Mouse (Mus musculus) embryonic facial prominence, embryonic 11.5 days (tissue): ENCODE results near the gene Slc35f1. TPM values are rescaled to one million over a fixed set of nuclear protein-coding genes. Genes with fewer than 3 reads are reported as not detected.

Source experiments
- ATAC-seq: fragments of 200-750 bp; cut with Nextera tagmentation; replicated peaks from 2 replicates; pipeline ENCODE4 v1.8.0; 2017; ENCODE audit warnings: low read depth; ENCODE audit not compliant: insufficient number of reproducible peaks, low FRiP score, low TSS enrichment
- DNase-seq: peaks from one replicate; pipeline ENCODE4 v3.0.0-alpha.2; 2015; ENCODE audit warnings: low spot score
- H3K27ac ChIP-seq: fragments of 300-500 bp; sonication (generic); replicated peaks from 2 replicates; pipeline ENCODE4 v1.5.1; 2014; ENCODE audit warnings: mild to moderate bottlenecking, low read depth, low read length, control low read depth
- H3K27me3 ChIP-seq: fragments of 300-500 bp; sonication (generic); 2 replicates; pipeline ENCODE4 v1.6.1; 2014; ENCODE audit warnings: mild to moderate bottlenecking, low read length, moderate library complexity, mixed read lengths; ENCODE audit not compliant: control insufficient read depth, insufficient read depth
- H3K36me3 ChIP-seq: fragments of 300-500 bp; sonication (generic); replicated peaks from 2 replicates; pipeline ENCODE4 v1.6.1; 2014; ENCODE audit warnings: low read depth, mild to moderate bottlenecking, low read length, moderate library complexity, mixed read lengths; ENCODE audit not compliant: control insufficient read depth, insufficient read depth
- H3K4me1 ChIP-seq: fragments of 300-500 bp; sonication (generic); 2 replicates; pipeline ENCODE4 v1.6.1; 2014; ENCODE audit warnings: low read length, mixed read lengths; ENCODE audit not compliant: control insufficient read depth, insufficient read depth
- H3K4me2 ChIP-seq: fragments of 300-500 bp; sonication (generic); 2 replicates; pipeline ENCODE4 v1.6.1; 2014; ENCODE audit warnings: low read depth, mild to moderate bottlenecking, control low read depth, low read length, moderate library complexity
- H3K4me3 ChIP-seq: fragments of 300-500 bp; sonication (generic); 2 replicates; pipeline ENCODE4 v1.5.1; 2014; ENCODE audit warnings: low read depth, low read length, control low read depth
- H3K9ac ChIP-seq: fragments of 300-500 bp; sonication (generic); replicated peaks from 2 replicates; pipeline ENCODE4 v1.6.1; 2014; ENCODE audit warnings: mild to moderate bottlenecking, control low read depth, low read length
- H3K9me3 ChIP-seq: fragments of 300-500 bp; sonication (generic); replicated peaks from 2 replicates; pipeline ENCODE4 v1.6.1; 2016; ENCODE audit warnings: mild to moderate bottlenecking, low read length, inconsistent platforms, mixed read lengths; ENCODE audit not compliant: control insufficient read depth
- WGBS: fragments of 180-500 bp; shearing (Covaris S2); extraction: QIAGEN DNeasy Blood & Tissue Kit; methylation state at CpG from one replicate; pipeline ENCODE4 v1.1.7; 2014; 5-methylcytosine and 5-hydroxymethylcytosine counted together
- polyA plus RNA-seq: library from polyadenylated mRNA; unstranded; fragments of >200 nt; fragmentation: Nextera tagmentation; extraction: Ambion mirVana; gene quantifications from 2 replicates; pipeline ENCODE4 v1.2.1, GENCODE M21; 2014

The Slc35f1 gene
- polyA plus RNA-seq, 1 experiment from 2014 or later: 3.9 TPM

DNA sequence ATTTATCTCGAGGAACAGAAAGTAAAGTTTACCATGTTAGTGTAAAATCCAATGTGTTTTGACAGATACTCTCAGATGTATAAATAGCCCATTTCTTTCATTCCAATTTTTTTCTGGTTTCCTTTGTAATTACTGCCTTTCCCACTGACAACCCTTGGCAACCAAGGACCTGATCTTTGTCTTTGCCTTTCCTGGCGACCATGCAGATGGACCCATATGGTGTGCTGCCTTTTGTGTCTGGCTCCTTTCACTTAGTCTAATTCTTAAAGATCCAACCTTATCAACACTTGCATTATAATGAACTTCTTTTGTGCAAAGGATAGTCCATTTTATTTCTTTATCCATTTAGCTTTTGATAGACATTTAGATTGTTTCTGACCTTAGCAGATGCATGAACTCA, 117.5 kb downstream of the Slc35f1 start:
- H3K9me3 ChIP-seq: no peaks in the 10 kb centered on the region
- H3K4me1 ChIP-seq: no peaks in the 10 kb centered on the region
- no peak overlapping the region for H3K4me3 ChIP-seq
- no peaks in the 10 kb centered on the region for H3K27me3 ChIP-seq
- 59% methylated on average over 2 of the region's 2 CpGs for WGBS
- no peak overlapping the region for H3K4me2 ChIP-seq
- DNase-seq: no peak
- no peak overlapping the region for H3K27ac ChIP-seq
- no peak overlapping the region for H3K9ac ChIP-seq
- no peak for ATAC-seq
- no peaks in the 10 kb centered on the region for H3K36me3 ChIP-seq

DNA sequence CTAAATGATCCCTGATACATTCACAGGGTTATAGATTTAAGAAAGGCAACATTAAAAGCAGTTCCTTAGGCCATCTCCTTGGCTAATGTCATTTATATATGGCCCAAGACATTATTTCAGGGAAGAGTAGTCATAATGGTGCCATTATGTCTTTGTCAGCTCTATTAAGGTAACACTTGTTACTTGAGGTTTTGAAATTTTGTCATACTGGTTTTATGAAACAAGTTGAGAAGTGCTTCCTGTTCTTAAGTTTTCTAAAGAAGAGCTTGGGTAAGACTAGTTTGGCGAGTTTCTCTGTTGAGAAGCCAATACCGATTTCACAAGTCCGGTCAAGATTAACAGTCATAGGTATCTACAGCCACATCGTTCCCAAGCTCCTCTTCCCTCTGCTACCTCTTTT, 122.5 kb downstream of the Slc35f1 start:
- WGBS: 88% methylated on average over 4 of the region's 4 CpGs
- Histone ChIP-seq H3K9me3 (no peaks in the 10 kb centered on the region), H3K27me3 (no peaks in the 10 kb centered on the region)

DNA sequence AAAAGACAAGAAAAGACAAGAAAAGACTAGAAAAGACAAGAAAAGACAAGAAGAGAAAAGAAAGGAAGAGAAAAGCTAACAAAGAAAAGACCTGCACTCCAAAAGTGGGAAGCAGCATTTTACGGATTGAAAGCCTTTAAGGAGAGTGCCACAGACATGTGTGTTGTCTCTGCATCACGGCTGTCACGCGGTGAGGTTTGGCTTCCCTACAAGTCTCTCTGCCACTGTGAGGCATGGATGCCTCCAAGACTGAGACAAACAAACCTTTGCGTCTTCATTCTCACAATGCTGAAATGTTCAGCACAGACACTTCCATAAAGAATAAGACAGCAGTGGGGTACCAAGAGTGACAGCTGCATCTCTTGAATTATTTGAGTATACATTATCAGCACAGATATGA, 124.0 kb downstream of the Slc35f1 start:
- H3K27me3 ChIP-seq: no peaks in the 10 kb centered on the region
- no peak overlapping the region for H3K27ac ChIP-seq
- no peak for ATAC-seq
- no peaks in the 10 kb centered on the region for H3K4me1 ChIP-seq
- 88% methylated on average over 5 of the region's 5 CpGs for WGBS
- H3K9ac ChIP-seq: no peak overlapping the region
- H3K4me3 ChIP-seq: no peak overlapping the region
- no peak overlapping the region for H3K4me2 ChIP-seq
- no peaks in the 10 kb centered on the region for H3K9me3 ChIP-seq
- no peak for DNase-seq
- no peaks in the 10 kb centered on the region for H3K36me3 ChIP-seq

More for the DNA sequence above, 122.5 kb downstream of the Slc35f1 start:
- Histone ChIP-seq H3K4me2 (no peak overlapping the region), H3K9ac (no peak overlapping the region), H3K4me3 (no peak overlapping the region), H3K36me3 (no peaks in the 10 kb centered on the region), H3K4me1 (no peaks in the 10 kb centered on the region), H3K27ac (no peak overlapping the region)
- ATAC-seq (no peak), DNase-seq (no peak)

DNA sequence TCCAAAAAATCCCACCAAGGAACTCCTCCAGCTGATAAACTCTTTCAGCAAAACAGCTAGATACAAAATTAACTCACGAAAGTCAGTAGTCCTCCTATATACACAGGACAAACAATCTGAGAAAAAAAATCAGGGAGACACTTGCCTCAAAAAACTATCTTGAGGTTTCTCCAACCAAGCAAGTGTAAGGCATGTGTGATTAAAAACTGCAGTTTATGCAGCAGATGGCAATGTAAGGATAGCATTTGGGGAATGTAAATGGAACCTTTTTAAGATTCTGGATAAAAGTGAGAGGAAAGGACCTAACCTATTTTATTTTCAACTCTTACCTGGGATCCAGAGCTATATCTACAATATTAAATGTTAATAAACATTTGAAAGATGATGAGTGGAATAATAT, 129.3 kb downstream of the Slc35f1 start:
- ATAC-seq (no peak), DNase-seq (no peak)
- Histone ChIP-seq H3K27me3 (no peaks in the 10 kb centered on the region), H3K9ac (no peak overlapping the region), H3K27ac (no peak overlapping the region), H3K4me2 (no peak overlapping the region), H3K4me3 (no peak overlapping the region), H3K4me1 (no peaks in the 10 kb centered on the region), H3K9me3 (no peaks in the 10 kb centered on the region), H3K36me3 (no peaks in the 10 kb centered on the region)
- 83% methylated on average over 1 of the region's 1 CpGs for WGBS

GRCm38 (mm10) chr10:52822909-52823308, 132.6 kb downstream of the Slc35f1 start:
- Histone ChIP-seq H3K9ac (no peak overlapping the region), H3K4me2 (no peak overlapping the region), H3K36me3 (no peaks in the 10 kb centered on the region), H3K27me3 (no peaks in the 10 kb centered on the region), H3K4me1 (no peaks in the 10 kb centered on the region), H3K27ac (no peak overlapping the region), H3K9me3 (no peaks in the 10 kb centered on the region), H3K4me3 (no peak overlapping the region)
- no peak for DNase-seq
- ATAC-seq: no peak
- 69% methylated on average over 2 of the region's 2 CpGs for WGBS

- DNase-seq (no peak), ATAC-seq (no peak)
- WGBS: 82% methylated on average over 4 of the region's 4 CpGs
- Histone ChIP-seq H3K9ac (no peak overlapping the region), H3K4me1 (no peaks in the 10 kb centered on the region), H3K27me3 (no peaks in the 10 kb centered on the region), H3K27ac (no peak overlapping the region), H3K9me3 (no peaks in the 10 kb centered on the region), H3K4me3 (no peak overlapping the region), H3K4me2 (no peak overlapping the region), H3K36me3 (no peaks in the 10 kb centered on the region)
Observed at GRCm38 (mm10) chr10:52825746-52826145, 135.4 kb downstream of the Slc35f1 start.

GRCm38 (mm10) chr10:52840819-52841218, 150.5 kb downstream of the Slc35f1 start:
- Histone ChIP-seq H3K4me2 (no peak overlapping the region), H3K9me3 (no peaks in the 10 kb centered on the region), H3K4me1 (no peaks in the 10 kb centered on the region), H3K4me3 (no peak overlapping the region), H3K9ac (no peak overlapping the region), H3K36me3 (no peaks in the 10 kb centered on the region), H3K27ac (no peak overlapping the region), H3K27me3 (no peaks in the 10 kb centered on the region)
- DNase-seq (no peak), ATAC-seq (no peak)
- WGBS: 34% methylated on average over 2 of the region's 2 CpGs

DNA sequence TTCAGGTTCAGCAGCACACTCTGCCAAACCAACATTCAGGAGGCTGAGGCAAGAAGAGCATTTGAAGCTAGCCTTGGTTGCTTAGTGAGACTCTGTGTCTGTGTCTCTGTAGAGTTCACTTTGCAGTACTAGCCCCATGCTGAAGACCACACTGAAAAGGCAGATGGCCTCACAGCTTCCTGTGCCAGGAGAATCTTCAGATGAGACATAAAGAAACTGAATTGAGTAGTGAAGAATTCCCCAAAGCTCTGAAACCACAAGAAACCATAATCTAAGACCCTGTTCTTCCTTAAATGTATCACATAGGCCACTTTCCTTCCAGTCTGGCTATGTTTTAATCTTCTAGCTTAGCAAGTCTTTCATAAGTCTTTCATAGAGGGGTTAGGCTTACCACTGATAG, 161.7 kb downstream of the Slc35f1 start:
- Histone ChIP-seq H3K27ac (no peak overlapping the region), H3K9ac (no peak overlapping the region), H3K36me3 (no peaks in the 10 kb centered on the region), H3K4me2 (no peak overlapping the region), H3K4me1 (no peaks in the 10 kb centered on the region), H3K4me3 (no peak overlapping the region), H3K9me3 (no peaks in the 10 kb centered on the region), H3K27me3 (no peaks in the 10 kb centered on the region)
- no peak for DNase-seq
- ATAC-seq: no peak
